Comparison of ENCODE assay signal across 8 mouse cellular contexts in the genomic region with DNA sequence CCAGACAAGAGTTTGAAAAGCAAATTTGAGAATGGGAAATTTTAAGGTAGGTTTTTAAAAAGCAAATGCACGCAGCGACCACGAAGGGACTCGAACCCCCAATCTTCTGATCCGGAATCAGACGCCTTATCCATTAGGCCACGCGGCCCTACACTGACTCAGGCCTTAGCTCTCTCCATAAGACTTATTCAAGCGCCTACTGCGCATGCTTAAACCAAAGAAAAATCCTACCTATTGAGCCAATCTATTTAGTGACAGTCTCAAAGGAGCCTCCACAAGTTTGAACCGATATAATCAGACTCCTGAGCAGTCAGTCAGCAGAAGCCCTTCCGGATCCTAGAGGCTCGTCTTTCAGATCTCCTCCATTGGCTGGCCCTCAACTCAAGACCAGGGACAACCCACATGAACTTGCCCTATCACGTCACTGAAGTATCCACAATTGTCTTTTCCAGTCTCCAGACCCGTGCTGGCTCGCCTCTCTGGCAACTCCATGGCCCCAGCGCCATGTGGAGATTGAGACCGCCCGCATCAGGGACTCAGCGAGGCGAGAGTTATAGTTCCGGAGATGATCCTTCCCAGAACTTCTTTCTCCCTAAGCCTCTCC. TPM values are rescaled to one million over a fixed set of nuclear protein-coding genes. Genes with fewer than 3 reads are reported as not detected.
A peak's percentile ranks its signal among the peaks of the same experiment; 100 is the strongest.
DNase-seq lines count a peak whose midpoint lies in the region; ATAC-seq and TF ChIP-seq lines count a peak whose summit lies in the region.

No protein-coding gene starts in this region.

- H3K9me3 ChIP-seq in heart, embryonic 13.5 days: no peaks in the 10 kb centered on the region
- no peaks in the 10 kb centered on the region for H3K9me3 ChIP-seq in liver, embryonic 11.5 days (ENCODE audit: control insufficient read depth, low read length)

- peak; percentile 71 for TF ChIP-seq POLR2A in myocyte (IDR thresholded peaks at IDR 0.05; ENCODE audit: insufficient read length, low read depth)

- H3K4me3 ChIP-seq in heart, embryonic 13.5 days: peak overlapping the region; percentile 73
- H3K4me3 ChIP-seq in liver, embryonic 11.5 days (ENCODE audit: low read depth, low read length): peak overlapping the region; percentile 64
- peak overlapping the region; percentile 55 for H3K4me3 ChIP-seq in myocyte

- ATAC-seq in erythroid progenitor cell, adult 5-6 weeks (replicated peaks; ENCODE audit: low FRiP score, poor library complexity, severe bottlenecking): peak; percentile 39
- ATAC-seq in heart, embryonic 13.5 days (ENCODE audit: extremely low read depth, insufficient number of reproducible peaks, low FRiP score, low TSS enrichment): peak; percentile 34
- ATAC-seq in liver, embryonic 11.5 days (replicated peaks; ENCODE audit: low FRiP score): peak; percentile 52

- DNase-seq in CD4-positive helper T cell, adult 2 months (ENCODE audit: low read depth, low spot score): peak; percentile 91
- DNase-seq in brain, embryonic 18.5 days (ENCODE audit: low read depth, low spot score): peak; percentile 84
- DNase-seq in kidney, postnatal 10 days: peak; percentile 91
- peak; percentile 97 for DNase-seq in liver, embryonic 11.5 days (ENCODE audit: low spot score)
- DNase-seq in spleen, postnatal 4 days (ENCODE audit: low spot score in 2 of 2): peak; percentile 89 to 95

- H3K4me2 ChIP-seq in heart, embryonic 13.5 days: peak overlapping the region; percentile 72
- peak overlapping the region; percentile 96 for H3K4me2 ChIP-seq in liver, embryonic 11.5 days
- H3K4me2 ChIP-seq in myocyte (ENCODE audit: low read depth): peak overlapping the region; percentile 84

- peaks cover 7% of the 10 kb centered on the region for H3K36me3 ChIP-seq in heart, embryonic 13.5 days
- H3K36me3 ChIP-seq in liver, embryonic 11.5 days (ENCODE audit: control insufficient read depth, insufficient read depth, low read length): no peaks in the 10 kb centered on the region
- no peaks in the 10 kb centered on the region for H3K36me3 ChIP-seq in myocyte (ENCODE audit: control insufficient read depth, insufficient read depth)

- H3K9ac ChIP-seq in heart, embryonic 13.5 days: peak overlapping the region; percentile 84
- H3K9ac ChIP-seq in liver, embryonic 11.5 days (ENCODE audit: low read depth, low read length): peak overlapping the region; percentile 60

- peaks cover 24% of the 10 kb centered on the region for H3K4me1 ChIP-seq in heart, embryonic 13.5 days
- peaks cover 8% of the 10 kb centered on the region; the same call in 1 of the 2 replicates for H3K4me1 ChIP-seq in liver, embryonic 11.5 days (replicated peaks; ENCODE audit: control insufficient read depth, insufficient read depth, low read length)

- H3K79me2 ChIP-seq in myocyte (ENCODE audit: control insufficient read depth, insufficient read depth): no peaks in the 10 kb centered on the region

- under 1% methylated on average over 22 of the region's 22 CpGs for WGBS in heart, embryonic 13.5 days
- WGBS in liver, embryonic 11.5 days: under 1% methylated on average over 22 of the region's 22 CpGs

- peak overlapping the region; percentile 83 for H3K27ac ChIP-seq in heart, embryonic 13.5 days (replicated peaks)
- H3K27ac ChIP-seq in liver, embryonic 11.5 days (ENCODE audit: low read depth, low read length): peak overlapping the region; percentile 23; the same call in 1 of the 2 replicates

- H3ac ChIP-seq in myocyte (ENCODE audit: control insufficient read depth, insufficient read length): peak overlapping the region; percentile 0

- no peaks in the 10 kb centered on the region for H3K27me3 ChIP-seq in heart, embryonic 13.5 days (replicated peaks)
- H3K27me3 ChIP-seq in liver, embryonic 11.5 days (replicated peaks; ENCODE audit: control insufficient read depth, insufficient read depth, low read length): no peaks in the 10 kb centered on the region
- no peaks in the 10 kb centered on the region for H3K27me3 ChIP-seq in myocyte (ENCODE audit: control insufficient read depth, insufficient read depth, insufficient read length)

TF ChIP-seq in myocyte, 11 proteins besides CTCF, POLR2A, EP300 and RAD21:
- TF ChIP-seq POLR2AphosphoS2 (IDR thresholded peaks at IDR 0.05; ENCODE audit: insufficient read length, low read depth) (peak; percentile 59), TCF12 (IDR thresholded peaks at IDR 0.05; ENCODE audit: insufficient read depth, poor library complexity, severe bottlenecking) (no peak), MYOD1 (IDR thresholded peaks at IDR 0.05; ENCODE audit: control insufficient read depth in 1 of 3, insufficient read length in 2 of 3, low read depth in 2 of 3) (no peak)

RNA-seq across cellular contexts. Expression of gene Zfp213, which starts 13.7 kb away (rescaled TPM):
- 2.2 and 3.4 TPM in 2 replicates for total RNA-seq in erythroid progenitor cell, adult 5-6 weeks (2015; ENCODE audit: low replicate concordance)
- total RNA-seq in erythroid progenitor cell, adult 5-6 weeks (2017; ENCODE audit: low replicate concordance): 0.90 and 1.4 TPM in 2 replicates
- polyA plus RNA-seq in heart, embryonic 13.5 days (2015; fragmentation: Nextera tagmentation; extraction: Ambion mirVana): 12.7 and 13.3 TPM in 2 replicates
- polyA plus RNA-seq in liver, embryonic 11.5 days (2014; fragmentation: Nextera tagmentation; extraction: Ambion mirVana): 14.3 and 14.8 TPM in 2 replicates
- polyA plus RNA-seq in myocyte (2012; fragmentation: generic; extraction: Trizol): 9.9 TPM

RNA-seq across cellular contexts. Expression of gene Zfp13, which starts 49.0 kb away (rescaled TPM):
- not detected in 2 replicates for total RNA-seq in erythroid progenitor cell, adult 5-6 weeks (2015; ENCODE audit: low replicate concordance)
- total RNA-seq in erythroid progenitor cell, adult 5-6 weeks (2017; ENCODE audit: low replicate concordance): not detected in 2 replicates
- 9.2 and 9.3 TPM in 2 replicates for polyA plus RNA-seq in heart, embryonic 13.5 days (2015; fragmentation: Nextera tagmentation; extraction: Ambion mirVana)
- polyA plus RNA-seq in liver, embryonic 11.5 days (2014; fragmentation: Nextera tagmentation; extraction: Ambion mirVana): 5.6 and 6.3 TPM in 2 replicates
- polyA plus RNA-seq in myocyte (2012; fragmentation: generic; extraction: Trizol): 5.1 TPM

RNA-seq across cellular contexts. Expression of gene Zscan10, which starts 50.4 kb away (rescaled TPM):
- not detected in 2 replicates for total RNA-seq in erythroid progenitor cell, adult 5-6 weeks (2015; ENCODE audit: low replicate concordance)
- not detected in 2 replicates for total RNA-seq in erythroid progenitor cell, adult 5-6 weeks (2017; ENCODE audit: low replicate concordance)
- polyA plus RNA-seq in heart, embryonic 13.5 days (2015; fragmentation: Nextera tagmentation; extraction: Ambion mirVana): not detected in 2 replicates
- 0.12 and 0.25 TPM in 2 replicates for polyA plus RNA-seq in liver, embryonic 11.5 days (2014; fragmentation: Nextera tagmentation; extraction: Ambion mirVana)
- 0.02 TPM for polyA plus RNA-seq in myocyte (2012; fragmentation: generic; extraction: Trizol)

Comparison
In these comparisons a context has a peak if more than half of its experiments do, and no peak if none do; other contexts are left out.
1. Peak in every context shown above with its lines: DNase-seq, ATAC-seq, H3K4me3 ChIP-seq and H3K27ac ChIP-seq.